Mouse (Mus musculus) B cell, adult 62 days (primary cell): Measurements from ENCODE around the gene Camk2n2. TPM values are rescaled to one million over a fixed set of nuclear protein-coding genes. Genes with fewer than 3 reads are reported as not detected.

Experiments
- total RNA-seq: library from RNA; stranded (reverse); gene quantifications from 4 replicates; pipeline ENCODE4 v1.2.4, GENCODE M21; 2023

Gene Camk2n2
- not detected in 4 replicates for total RNA-seq

DNA sequence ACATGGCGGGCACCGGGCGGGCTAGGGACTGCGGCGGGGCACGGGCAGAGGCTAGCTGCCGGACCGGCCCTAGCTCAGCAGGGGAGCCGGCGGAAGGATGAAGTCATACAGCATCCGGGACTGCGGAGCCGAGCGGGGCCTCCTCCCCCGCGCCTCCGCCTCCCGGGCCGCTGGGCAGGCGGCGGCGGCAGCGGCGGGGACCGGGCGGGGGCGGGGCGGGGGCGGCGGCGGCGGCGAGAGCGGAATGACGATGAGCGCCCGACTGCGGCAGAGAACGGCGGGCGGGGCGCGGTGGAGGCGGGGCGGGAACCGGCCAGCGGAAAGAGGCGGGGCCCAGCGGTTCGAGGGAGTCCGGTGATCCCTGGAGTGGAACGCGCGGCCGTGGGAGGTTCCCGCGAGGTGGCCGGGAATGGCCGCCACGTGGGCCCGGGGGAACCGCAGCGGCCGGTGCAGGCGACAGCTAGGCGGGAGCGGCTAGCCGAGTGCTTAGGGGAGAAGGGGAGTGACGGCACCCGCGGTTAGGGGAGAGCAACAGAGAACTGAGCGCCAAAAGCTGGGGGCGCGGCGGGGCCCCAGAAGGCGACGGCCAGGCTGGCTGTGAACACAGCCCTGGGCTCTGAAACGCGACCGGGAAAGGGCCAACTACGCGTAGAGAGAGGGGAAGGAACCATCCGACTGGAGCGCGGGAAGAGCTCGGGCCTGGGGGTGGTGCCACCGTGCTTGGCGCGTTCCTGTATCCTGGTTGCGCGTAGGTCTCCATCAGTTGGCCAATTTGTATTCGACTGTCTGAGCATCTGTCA is at the start of gene Camk2n2:
TSS of gene Camk2n2 (minus strand) at position 97 of the 800 bp plus-strand sequence.

DNA sequence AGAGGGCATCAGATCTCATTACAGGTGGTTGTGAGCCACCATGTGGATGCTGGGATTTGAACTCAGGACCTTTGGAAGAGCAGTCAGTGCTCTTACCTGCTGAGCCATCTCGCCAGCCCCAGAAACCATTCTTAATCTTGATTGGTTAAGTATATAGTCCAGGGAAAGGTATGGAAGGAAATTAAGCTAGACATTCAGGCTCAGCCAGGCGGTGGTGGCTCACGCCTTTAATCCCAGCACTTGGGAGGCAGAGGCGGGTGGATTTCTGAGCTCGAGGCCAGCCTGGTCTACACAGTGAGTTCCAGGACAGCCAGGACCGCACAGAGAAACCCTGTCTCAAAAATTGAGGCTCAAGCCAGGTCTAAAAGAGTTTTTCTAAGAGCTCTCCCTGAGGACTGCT is 46.9 kb upstream of the Camk2n2 start, which contains the start of gene Eif4g1:
TSS of gene Eif4g1 (plus strand) at position 301 of the 400 bp plus-strand sequence.

DNA sequence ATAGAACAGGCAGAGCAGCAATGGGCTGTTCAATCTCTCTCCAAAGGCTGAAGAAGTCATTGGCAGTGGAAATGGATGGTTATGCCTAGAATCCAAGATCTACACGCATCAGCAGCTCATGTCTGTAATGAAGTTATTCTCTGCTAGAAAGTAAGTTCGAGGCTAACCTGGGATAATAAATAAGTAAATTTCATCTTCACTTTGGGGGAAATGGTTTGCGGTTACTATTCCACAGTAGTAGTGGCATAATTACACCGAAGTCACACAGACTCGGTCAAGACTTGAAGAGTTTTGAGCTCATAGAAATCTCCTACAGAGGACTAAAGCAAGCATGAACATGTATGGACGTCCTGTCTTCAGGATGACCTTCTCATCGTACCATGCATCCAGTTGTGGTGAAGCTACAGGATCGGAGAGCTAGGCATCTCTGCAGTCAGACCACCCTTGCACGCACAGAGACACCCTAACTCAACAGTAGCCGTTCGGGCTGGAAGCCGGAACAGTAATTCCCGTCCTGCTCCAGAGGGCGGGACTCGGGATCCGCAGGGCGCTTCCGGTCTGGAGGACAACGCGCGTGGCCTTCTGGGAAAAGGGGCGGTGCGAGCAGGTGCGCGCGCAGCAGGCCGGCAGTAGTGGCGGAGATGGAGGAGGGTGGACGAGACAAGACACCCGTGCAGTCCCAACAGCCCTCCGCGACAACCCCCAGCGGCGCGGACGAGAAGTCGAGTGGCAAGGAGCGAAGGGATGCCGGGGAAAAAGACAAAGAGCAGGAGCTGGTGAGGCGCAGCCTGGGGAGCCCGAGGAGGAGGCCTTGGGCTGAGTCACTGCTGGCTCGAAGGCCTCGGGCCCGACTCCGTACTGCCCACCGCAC is 30.2 kb upstream of the Camk2n2 start, which contains the start of gene Psmd2:
TSS of gene Psmd2 (plus strand) at position 577 of the 871 bp plus-strand sequence.

DNA sequence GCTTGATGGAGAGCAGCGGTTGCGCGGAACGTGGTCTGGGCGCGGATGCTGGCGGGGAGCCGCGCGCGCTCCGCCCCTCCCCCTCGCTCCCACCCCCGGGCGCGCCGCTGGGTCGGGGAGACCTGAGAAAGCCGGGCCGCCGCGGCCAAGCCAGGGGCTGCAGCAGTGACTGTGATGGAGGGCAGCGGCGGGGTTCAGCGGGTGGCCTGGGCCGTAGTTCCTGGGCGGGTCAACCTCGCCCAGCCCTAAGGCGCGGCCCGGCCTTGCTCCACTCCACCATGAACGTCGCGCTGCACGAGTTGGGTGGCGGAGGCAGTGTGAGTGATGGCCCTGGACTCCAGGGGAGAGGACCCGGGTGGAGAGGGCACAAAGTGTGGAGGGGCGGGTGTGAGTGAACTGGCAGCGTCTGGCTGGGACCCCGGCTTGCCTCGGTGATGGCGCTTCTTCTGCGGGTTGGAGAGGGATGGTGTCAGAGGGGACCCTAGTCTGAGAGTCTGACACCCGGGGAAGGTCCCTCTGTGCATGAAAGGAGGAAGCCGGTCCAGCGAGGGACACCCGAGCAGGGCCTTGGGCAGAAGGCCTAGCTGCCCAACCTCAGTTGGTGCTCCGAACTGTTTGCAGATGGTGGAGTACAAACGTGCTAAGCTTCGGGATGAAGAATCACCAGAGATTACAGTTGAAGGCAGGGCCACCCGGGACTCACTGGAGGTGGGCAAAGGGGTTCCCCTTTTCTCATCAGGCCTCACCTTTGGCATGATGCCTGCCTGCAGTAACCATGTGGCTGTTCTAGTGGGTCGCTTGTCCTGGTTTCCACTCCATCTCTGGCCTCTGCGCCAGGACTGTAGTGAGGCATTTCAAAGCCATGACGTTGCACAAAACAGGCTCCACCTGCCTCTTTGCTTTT is 8.9 kb upstream of the Camk2n2 start, which contains the start of gene Ece2:
TSS of gene Ece2 (plus strand) at position 98 of the 904 bp plus-strand sequence.

DNA sequence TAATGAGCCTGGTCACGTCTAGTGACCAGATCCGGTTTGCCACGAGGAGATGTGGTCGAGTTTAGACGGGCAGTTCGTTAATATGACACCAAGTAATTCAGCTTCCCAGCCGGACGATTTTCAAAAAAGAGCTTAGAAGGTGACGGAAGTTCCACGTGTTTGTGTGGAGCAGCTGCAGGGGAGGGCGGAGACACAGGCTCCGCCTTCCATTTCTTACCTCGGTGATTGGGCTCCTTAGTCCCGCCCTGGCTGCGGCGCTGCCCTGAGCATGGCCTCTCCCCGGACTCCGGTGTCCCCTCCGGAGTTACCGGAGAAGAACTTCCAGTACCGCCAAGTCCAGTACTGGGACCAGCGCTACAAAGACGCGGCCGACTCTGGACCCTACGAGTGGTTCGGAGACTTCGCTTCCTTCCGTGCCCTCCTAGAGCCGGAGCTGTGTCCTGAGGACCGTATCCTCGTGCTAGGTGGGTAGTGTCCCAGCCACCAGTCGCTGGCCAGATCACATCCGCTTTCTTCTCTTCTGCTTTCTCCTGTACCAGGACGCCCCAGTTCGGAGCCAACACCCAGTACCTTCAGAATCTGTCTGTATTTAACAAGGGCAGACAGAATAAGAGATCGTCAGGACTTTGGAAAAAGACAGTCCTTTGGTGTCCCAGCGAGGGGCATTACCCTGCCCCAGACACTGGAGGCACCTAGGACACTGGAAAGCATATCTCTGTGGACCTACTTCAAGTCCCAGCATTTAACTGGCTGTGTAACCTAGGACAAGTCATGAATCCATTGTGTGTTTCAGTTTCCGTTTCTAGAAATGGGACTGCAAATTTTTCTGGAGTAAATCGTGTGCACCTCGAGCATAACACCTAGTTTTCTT is 9.5 kb downstream of the Camk2n2 start, which contains the start of the genes Eef1akmt4, Gm49333 and Alg3:
TSS of gene Eef1akmt4 (plus strand) at position 237 of the 871 bp plus-strand sequence.
TSS of gene Gm49333 (plus strand) at position 254 of the 871 bp plus-strand sequence.
TSS of gene Alg3 (minus strand) at position 379 of the 871 bp plus-strand sequence.

DNA sequence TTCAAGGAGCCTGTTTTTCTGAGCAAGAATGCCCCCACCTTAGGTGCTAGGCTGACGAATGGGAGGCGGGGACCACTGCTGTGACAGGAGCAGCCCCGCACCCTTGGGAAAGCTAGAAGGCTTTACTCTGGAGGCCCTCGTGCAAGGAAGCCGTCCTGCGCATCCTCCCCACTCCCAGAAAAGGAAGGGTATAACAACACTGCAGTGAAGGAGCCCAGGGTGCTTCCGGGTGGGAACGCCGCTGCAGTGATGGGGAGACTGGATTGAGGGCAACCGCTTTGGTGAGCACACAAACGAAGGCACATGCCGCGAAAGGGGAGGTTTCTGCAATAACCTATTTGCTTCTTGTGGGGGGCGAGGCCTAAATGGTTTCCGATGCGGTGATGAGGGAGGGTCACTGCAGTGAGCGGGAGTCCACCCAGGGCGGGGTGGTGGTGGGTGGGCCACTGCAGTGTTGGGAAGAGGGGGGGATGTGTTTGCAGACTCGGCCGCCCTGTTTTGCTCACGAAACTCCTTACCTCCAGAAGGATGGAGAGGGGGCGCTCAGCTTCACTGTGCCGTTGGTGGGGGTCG is 31.6 kb downstream of the Camk2n2 start, which contains the start of gene Vwa5b2:
TSS of gene Vwa5b2 (plus strand) at position 106 of the 573 bp plus-strand sequence.

Other genes starting within 250 kb of the Camk2n2 start
- 23.8 to 28.1 TPM (median 25.8 TPM) in 4 replicates for gene Abcc5, start 194.9 kb downstream of the Camk2n2 start, total RNA-seq
- 42.8 to 52.1 TPM (median 47.2 TPM) in 4 replicates for gene Eif2b5, start 122.5 kb downstream of the Camk2n2 start, total RNA-seq
- 41.5 to 43.6 TPM (median 42.6 TPM) in 4 replicates for gene Dvl3, start 104.3 kb downstream of the Camk2n2 start, total RNA-seq
- 160 to 184 TPM (median 175 TPM) in 4 replicates for gene Ap2m1, start 85.8 kb downstream of the Camk2n2 start, total RNA-seq
- gene Abcf3, start 72.7 kb downstream of the Camk2n2 start, total RNA-seq, result 90.6 to 104 TPM (median 98.3 TPM) in 4 replicates
- gene Vwa5b2, start 31.8 kb downstream of the Camk2n2 start, total RNA-seq, result 0.49 to 0.88 TPM in 2 of 4 replicates, not detected in the others
- gene Eef1akmt4, start 9.7 kb downstream of the Camk2n2 start, total RNA-seq, result 3.9 to 5.7 TPM (median 4.5 TPM) in 4 replicates
- not detected in 4 replicates for gene Gm49333, start 9.7 kb downstream of the Camk2n2 start, total RNA-seq
- 9.5 to 14.5 TPM (median 12.0 TPM) in 4 replicates for gene Alg3, start 9.6 kb downstream of the Camk2n2 start, total RNA-seq
- gene Ece2, start 8.5 kb upstream of the Camk2n2 start, total RNA-seq, result 0.76 TPM in 1 of 4 replicates, not detected in the others
- 103 to 114 TPM (median 106 TPM) in 4 replicates for gene Psmd2, start 30.4 kb upstream of the Camk2n2 start, total RNA-seq
- 317 to 345 TPM (median 335 TPM) in 4 replicates for gene Eif4g1, start 47.0 kb upstream of the Camk2n2 start, total RNA-seq
- 0.41 to 0.91 TPM (median 0.43 TPM) in 3 of 4 replicates, not detected in the other for gene Fam131a, start 72.0 kb upstream of the Camk2n2 start, total RNA-seq
- gene Polr2h, start 96.4 kb upstream of the Camk2n2 start, total RNA-seq, result 17.3 to 22.7 TPM (median 19.5 TPM) in 4 replicates
- 2.5 to 4.1 TPM (median 3.2 TPM) in 4 replicates for gene Clcn2, start 96.5 kb upstream of the Camk2n2 start, total RNA-seq
- not detected in 4 replicates for gene Chrd, start 111.8 kb upstream of the Camk2n2 start, total RNA-seq
- gene Thpo, start 113.2 kb upstream of the Camk2n2 start, total RNA-seq, result not detected in 4 replicates